12 mouse cellular contexts compared by ENCODE assay signal in the genomic region with DNA sequence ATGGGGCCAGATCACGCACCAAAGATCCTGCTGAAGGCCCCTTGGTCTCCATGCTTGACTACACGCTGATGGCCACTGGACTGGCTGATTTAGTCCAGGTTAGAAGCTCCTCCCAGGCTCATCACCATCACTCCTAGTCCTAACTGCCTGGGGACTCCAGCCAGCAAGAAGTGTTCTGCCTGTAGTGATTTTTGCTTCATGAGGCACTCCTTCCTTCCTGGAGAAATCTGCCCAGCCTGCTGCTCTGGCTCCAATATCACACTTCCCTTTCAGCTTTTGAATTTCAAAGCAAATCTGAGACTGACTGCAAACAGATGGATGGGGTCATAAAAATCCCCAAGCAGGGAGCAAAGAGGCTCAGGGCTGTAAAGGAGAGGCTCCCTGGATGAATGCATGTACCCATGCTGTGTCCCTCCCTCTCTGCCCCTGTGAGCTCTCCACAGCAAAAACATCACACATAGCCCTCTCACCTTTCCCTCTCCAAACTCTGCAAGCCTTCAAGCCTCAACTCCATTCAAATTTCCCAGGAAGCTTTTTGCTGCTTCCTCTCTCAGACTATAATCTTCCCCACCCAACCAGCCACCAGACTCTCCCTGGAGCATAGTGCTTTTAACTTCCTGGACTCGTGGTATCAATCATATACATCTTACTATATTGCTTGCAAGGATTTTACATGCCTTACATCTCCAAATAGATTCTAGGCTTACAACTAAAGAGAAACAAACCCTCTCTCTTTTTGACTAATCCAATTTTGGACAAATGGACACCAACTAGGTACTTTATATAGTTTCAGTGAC.
DNase-seq lines count a peak whose midpoint lies in the region; ATAC-seq and TF ChIP-seq lines count a peak whose summit lies in the region.
"Had no signal": no experiment of that assay in that cellular context is flagged by ENCODE, and none has a peak within 500 bp of the region (broad histone marks: within the 10 kb centered on the region; RNA-seq: fewer than 3 reads in every experiment).

No protein-coding gene starts in this region.

- peak; percentile 47 for DNase-seq in embryo, embryonic 10 days (ENCODE audit: low spot score)
- DNase-seq in embryo, embryonic 9.5 days (ENCODE audit: extremely low spot score) = no peak
- no peak for DNase-seq in left cerebral cortex, adult 2 months (ENCODE audit: extremely low spot score in 1 of 2, low spot score in 2 of 2)
- DNase-seq in left cerebral cortex, adult 11 months (ENCODE audit: low spot score) = no peak
- DNase-seq in mesoderm, embryonic 11.5 days (ENCODE audit: low read depth, low spot score) = peak; percentile 56
- DNase-seq in adrenal gland, postnatal 25 days = no peak
- no peak for DNase-seq in cerebellum, postnatal 36 days
- DNase-seq: cerebellum, adult 2 months; heart, adult 18-20 months; heart, postnatal 36 days; kidney, postnatal 25 days had no signal

- H3K4me1 ChIP-seq in limb, embryonic 13.5 days = peaks cover 27% of the 10 kb centered on the region

- H3K9ac ChIP-seq in limb, embryonic 13.5 days = no peak overlapping the region

- H3K27ac ChIP-seq in left cerebral cortex, adult 2 months = peak overlapping the region; percentile 36; the same call in 1 of the 2 replicates
- peak overlapping the region; percentile 73; the same call in 1 of the 2 replicates for H3K27ac ChIP-seq in limb, embryonic 13.5 days

- no peak for TF ChIP-seq CTCF in left cerebral cortex, adult 2 months (IDR thresholded peaks at IDR 0.05)

- no peaks in the 10 kb centered on the region for H3K9me3 ChIP-seq in limb, embryonic 13.5 days

- H3K36me3 ChIP-seq in limb, embryonic 13.5 days = no peaks in the 10 kb centered on the region

- peaks cover 52% of the 10 kb centered on the region for H3K27me3 ChIP-seq in limb, embryonic 13.5 days

- intact Hi-C loops in left cerebral cortex, adult 2 months (cut with DNase I) = no loop called here

- H3K4me2 ChIP-seq in limb, embryonic 13.5 days (replicated peaks) = no peak overlapping the region

- no peak overlapping the region for H3K4me3 ChIP-seq in left cerebral cortex, adult 2 months
- H3K4me3 ChIP-seq in limb, embryonic 13.5 days = no peak overlapping the region

- ATAC-seq in limb, embryonic 13.5 days (ENCODE audit: low FRiP score, low read depth) = peak; percentile 55

- 6% methylated on average over 3 of the region's 3 CpGs for WGBS in limb, embryonic 13.5 days

Comparison
In these comparisons a context has a peak if more than half of its experiments do, and no peak if none do; other contexts are left out.
1. DNase-seq: peak in embryo, embryonic 10 days (single experiment) and mesoderm, embryonic 11.5 days (single experiment); none in embryo, embryonic 9.5 days (single experiment), left cerebral cortex, adult 2 months (0 of 2), left cerebral cortex, adult 11 months (single experiment), adrenal gland, postnatal 25 days (single experiment) and cerebellum, postnatal 36 days (0 of 2).